24 mouse cellular contexts compared by ENCODE assay signal in genomic region chr14:120142281-120142680, GRCm38 (mm10).
A peak's percentile ranks its signal among the peaks of the same experiment; 100 is the strongest.
DNase-seq lines count a peak whose midpoint lies in the region; ATAC-seq lines count a peak whose summit lies in the region.
"Had no signal": no experiment of that assay in that cellular context is flagged by ENCODE, and none has a peak within 500 bp of the region (broad histone marks: within the 10 kb centered on the region; RNA-seq: fewer than 3 reads in every experiment).

No protein-coding gene starts in this region.

- no peaks in the 10 kb centered on the region for H3K9me3 ChIP-seq in hindbrain, embryonic 11.5 days (ENCODE audit: control insufficient read depth, low read length)
- H3K9me3 ChIP-seq in hindbrain, embryonic 13.5 days = no peaks in the 10 kb centered on the region
- no peaks in the 10 kb centered on the region for H3K9me3 ChIP-seq in midbrain, embryonic 11.5 days (ENCODE audit: control insufficient read depth, low read length)
- H3K9me3 ChIP-seq in midbrain, embryonic 14.5 days (ENCODE audit: control insufficient read depth, low read length) = no peaks in the 10 kb centered on the region
- no peaks in the 10 kb centered on the region for H3K9me3 ChIP-seq in liver, embryonic 12.5 days (replicated peaks)
- H3K9me3 ChIP-seq: heart, embryonic 13.5 days; neural tube, embryonic 12.5 days; stomach, embryonic 15.5 days had no signal

- no peak overlapping the region for H3K4me3 ChIP-seq in hindbrain, embryonic 11.5 days (ENCODE audit: low read depth, low read length)
- H3K4me3 ChIP-seq in hindbrain, embryonic 13.5 days = no peak overlapping the region
- H3K4me3 ChIP-seq in midbrain, embryonic 11.5 days (ENCODE audit: low read depth, low read length) = no peak overlapping the region
- no peak overlapping the region for H3K4me3 ChIP-seq in midbrain, embryonic 14.5 days (replicated peaks; ENCODE audit: low read depth, low read length)
- H3K4me3 ChIP-seq in liver, embryonic 12.5 days = no peak overlapping the region
- H3K4me3 ChIP-seq: heart, embryonic 13.5 days; neural tube, embryonic 12.5 days; stomach, embryonic 15.5 days had no signal

- no peak overlapping the region for H3K4me2 ChIP-seq in hindbrain, embryonic 11.5 days (replicated peaks; ENCODE audit: low read depth, low read length)
- no peak overlapping the region for H3K4me2 ChIP-seq in hindbrain, embryonic 13.5 days
- no peak overlapping the region for H3K4me2 ChIP-seq in midbrain, embryonic 11.5 days
- no peak overlapping the region for H3K4me2 ChIP-seq in midbrain, embryonic 14.5 days (ENCODE audit: low read length)
- no peak overlapping the region for H3K4me2 ChIP-seq in liver, embryonic 12.5 days
- H3K4me2 ChIP-seq: heart, embryonic 13.5 days; neural tube, embryonic 12.5 days; stomach, embryonic 15.5 days had no signal

- DNase-seq in embryo, embryonic 10 days (ENCODE audit: low spot score) = peak; percentile 47
- DNase-seq in embryo, embryonic 9.5 days (ENCODE audit: extremely low spot score) = no peak
- peak; percentile 49 for DNase-seq in hindbrain, embryonic 11.5 days (ENCODE audit: low spot score)
- peak; percentile 87 for DNase-seq in midbrain, embryonic 11.5 days (ENCODE audit: low spot score, missing footprints)
- no peak for DNase-seq in midbrain, embryonic 14.5 days
- peak; percentile 77 for DNase-seq in retina, embryonic 14.5 days (ENCODE audit: low spot score)
- DNase-seq: adrenal gland, postnatal 25 days; cerebellum, adult 11 months; cerebellum, adult 9-11 months; forebrain, postnatal 0 days; gastrocnemius, postnatal 14 days; heart, adult 18-20 months; heart, postnatal 36 days; kidney, adult 2 months; liver, postnatal 0 days; lung, postnatal 14 days; thymus, postnatal 25 days had no signal

- H3K36me3 ChIP-seq in hindbrain, embryonic 11.5 days (ENCODE audit: control insufficient read depth, insufficient read depth, low read length) = no peaks in the 10 kb centered on the region
- H3K36me3 ChIP-seq in hindbrain, embryonic 13.5 days = no peaks in the 10 kb centered on the region
- H3K36me3 ChIP-seq in midbrain, embryonic 11.5 days (ENCODE audit: control insufficient read depth, insufficient read depth, low read length) = no peaks in the 10 kb centered on the region
- no peaks in the 10 kb centered on the region for H3K36me3 ChIP-seq in midbrain, embryonic 14.5 days (ENCODE audit: control insufficient read depth, insufficient read depth, low read length)
- H3K36me3 ChIP-seq in liver, embryonic 12.5 days = no peaks in the 10 kb centered on the region
- H3K36me3 ChIP-seq: heart, embryonic 13.5 days; neural tube, embryonic 12.5 days; stomach, embryonic 15.5 days had no signal

- H3K4me1 ChIP-seq in hindbrain, embryonic 11.5 days (replicated peaks; ENCODE audit: control insufficient read depth, insufficient read depth, low read length) = 0 out of 2 replicates have a peak, but pooled peaks cover 9% of the 10 kb centered on the region
- peaks cover 24% of the 10 kb centered on the region for H3K4me1 ChIP-seq in hindbrain, embryonic 13.5 days (replicated peaks)
- peaks cover 7% of the 10 kb centered on the region for H3K4me1 ChIP-seq in midbrain, embryonic 11.5 days (ENCODE audit: control insufficient read depth, insufficient read depth, low read length)
- H3K4me1 ChIP-seq in midbrain, embryonic 14.5 days (ENCODE audit: control insufficient read depth, insufficient read depth, low read length) = 0 out of 2 replicates have a peak, but pooled peaks cover 16% of the 10 kb centered on the region
- H3K4me1 ChIP-seq in liver, embryonic 12.5 days = no peaks in the 10 kb centered on the region
- H3K4me1 ChIP-seq: stomach, embryonic 15.5 days had no signal

- 30% methylated on average over 4 of the region's 4 CpGs for whole genome bisulfite sequencing in hindbrain, embryonic 11.5 days
- 21% methylated on average over 4 of the region's 4 CpGs for WGBS in hindbrain, embryonic 13.5 days
- WGBS in midbrain, embryonic 11.5 days = 14% methylated on average over 4 of the region's 4 CpGs
- WGBS in midbrain, embryonic 14.5 days = 6% methylated on average over 4 of the region's 4 CpGs
- 61% methylated on average over 4 of the region's 4 CpGs for WGBS in liver, embryonic 12.5 days (ENCODE audit: insufficient replicate concordance)

- peak; percentile 42 for ATAC-seq in hindbrain, embryonic 11.5 days (ENCODE audit: low FRiP score)
- ATAC-seq in hindbrain, embryonic 13.5 days (ENCODE audit: low FRiP score) = no peak
- peak; percentile 80 for ATAC-seq in midbrain, embryonic 11.5 days (ENCODE audit: low FRiP score)
- ATAC-seq in midbrain, embryonic 14.5 days (ENCODE audit: low FRiP score, low TSS enrichment) = no peak
- ATAC-seq in liver, embryonic 12.5 days = no peak
- ATAC-seq: forebrain, postnatal 0 days; inflammation-experienced regulatory T-cells, adult 6 months; liver, postnatal 0 days had no signal

- H3K27ac ChIP-seq in hindbrain, embryonic 11.5 days (ENCODE audit: low read depth, low read length) = no peak overlapping the region
- H3K27ac ChIP-seq in hindbrain, embryonic 13.5 days = no peak overlapping the region
- no peak overlapping the region for H3K27ac ChIP-seq in midbrain, embryonic 11.5 days (ENCODE audit: low read depth, low read length)
- H3K27ac ChIP-seq in midbrain, embryonic 14.5 days (replicated peaks; ENCODE audit: low read depth, low read length) = no peak overlapping the region
- H3K27ac ChIP-seq in liver, embryonic 12.5 days = no peak overlapping the region
- H3K27ac ChIP-seq: kidney, postnatal 0 days; neural tube, embryonic 12.5 days; stomach, embryonic 15.5 days had no signal

- H3K9ac ChIP-seq in hindbrain, embryonic 11.5 days (ENCODE audit: low read depth, low read length) = no peak overlapping the region
- H3K9ac ChIP-seq in hindbrain, embryonic 13.5 days = no peak overlapping the region
- no peak overlapping the region for H3K9ac ChIP-seq in midbrain, embryonic 11.5 days (ENCODE audit: low read length)
- H3K9ac ChIP-seq in midbrain, embryonic 14.5 days (replicated peaks; ENCODE audit: low read length) = no peak overlapping the region
- H3K9ac ChIP-seq in liver, embryonic 12.5 days = no peak overlapping the region
- H3K9ac ChIP-seq: forebrain, postnatal 0 days; heart, embryonic 13.5 days; liver, postnatal 0 days; neural tube, embryonic 12.5 days; stomach, embryonic 15.5 days had no signal

- no peaks in the 10 kb centered on the region for H3K27me3 ChIP-seq in hindbrain, embryonic 11.5 days (ENCODE audit: control insufficient read depth, insufficient read depth, low read length)
- no peaks in the 10 kb centered on the region for H3K27me3 ChIP-seq in hindbrain, embryonic 13.5 days
- H3K27me3 ChIP-seq in midbrain, embryonic 11.5 days (ENCODE audit: control insufficient read depth, insufficient read depth, low read length) = peaks cover 8% of the 10 kb centered on the region; the same call in 1 of the 2 replicates
- H3K27me3 ChIP-seq in midbrain, embryonic 14.5 days (ENCODE audit: control insufficient read depth, insufficient read depth, low read length) = no peaks in the 10 kb centered on the region
- no peaks in the 10 kb centered on the region for H3K27me3 ChIP-seq in liver, embryonic 12.5 days (replicated peaks)
- H3K27me3 ChIP-seq: heart, embryonic 13.5 days; neural tube, embryonic 12.5 days; stomach, embryonic 15.5 days had no signal

Comparison
In these comparisons a context has a peak if more than half of its experiments do, and no peak if none do; other contexts are left out.
1. DNase-seq: peak in embryo, embryonic 10 days (single experiment), hindbrain, embryonic 11.5 days (single experiment), midbrain, embryonic 11.5 days (single experiment) and retina, embryonic 14.5 days (single experiment); none in embryo, embryonic 9.5 days (single experiment) and midbrain, embryonic 14.5 days (single experiment).
2. ATAC-seq: peak in hindbrain, embryonic 11.5 days (single experiment) and midbrain, embryonic 11.5 days (single experiment); none in hindbrain, embryonic 13.5 days (single experiment), midbrain, embryonic 14.5 days (single experiment) and liver, embryonic 12.5 days (single experiment).